Mouse (Mus musculus) heart, postnatal 0 days (tissue): ENCODE results near the gene Gdi2.

Source experiments
- CTCF ChIP-seq: IDR thresholded peaks from 2 replicates; pipeline ENCODE4 v1.5.1; 2016; ENCODE audit warnings: antibody characterized with exemption, control low read depth, low read depth
- EP300 ChIP-seq: IDR thresholded peaks from 2 replicates; pipeline ENCODE4 v1.6.1; 2016; ENCODE audit warnings: antibody characterized with exemption, low read depth

DNA sequence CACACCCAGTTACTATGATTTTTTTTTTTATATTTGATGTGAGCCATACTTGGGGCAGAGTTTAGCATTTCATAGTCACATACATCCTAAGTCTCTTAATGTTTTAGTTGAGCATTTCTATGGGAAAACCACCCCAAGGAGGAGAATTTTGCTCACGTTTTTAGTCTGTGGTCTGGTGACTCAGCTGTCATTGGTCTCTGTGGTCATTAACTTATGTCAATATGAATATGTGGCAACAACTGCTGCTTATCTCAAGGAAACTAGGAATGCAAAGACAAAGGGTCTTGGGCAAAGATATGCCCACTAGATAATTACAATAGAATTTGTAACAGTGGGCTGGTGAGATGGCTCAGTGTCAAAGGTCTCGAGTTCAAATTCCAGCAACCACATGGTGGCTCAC is 26.1 kb downstream of the Gdi2 start:
- TF ChIP-seq EP300 (no peak), CTCF (no peak)
